Mouse (Mus musculus) liver, embryonic 15.5 days (tissue): ENCODE measurements around the gene Zfp341. TPM values are rescaled to one million over a fixed set of nuclear protein-coding genes. Genes with fewer than 3 reads are reported as not detected.

Experiments used
- ATAC-seq: fragments of 200-750 bp; cut with Nextera tagmentation; 2 replicates; pipeline ENCODE4 v1.8.0; 2017; ENCODE audit warnings: moderate number of reproducible peaks, mild to moderate bottlenecking, moderate library complexity; ENCODE audit not compliant: insufficient read depth
- H3K27ac ChIP-seq: fragments of 300-500 bp; sonication (generic); replicated peaks from 2 replicates; pipeline ENCODE4 v1.5.1; 2015; ENCODE audit warnings: mild to moderate bottlenecking, inconsistent platforms
- H3K27me3 ChIP-seq: fragments of 300-500 bp; sonication (generic); 2 replicates; pipeline ENCODE4 v1.6.1; 2015; ENCODE audit warnings: mild to moderate bottlenecking, inconsistent platforms
- H3K36me3 ChIP-seq: fragments of 300-500 bp; sonication (generic); replicated peaks from 2 replicates; pipeline ENCODE4 v1.6.1; 2015; ENCODE audit warnings: moderate library complexity, mild to moderate bottlenecking, inconsistent platforms
- H3K4me1 ChIP-seq: fragments of 300-500 bp; sonication (generic); replicated peaks from 2 replicates; pipeline ENCODE4 v1.6.1; 2015; ENCODE audit warnings: inconsistent platforms
- H3K4me2 ChIP-seq: fragments of 300-500 bp; sonication (generic); 2 replicates; pipeline ENCODE4 v1.6.1; 2015; ENCODE audit warnings: moderate library complexity, mild to moderate bottlenecking, inconsistent platforms
- H3K4me3 ChIP-seq: fragments of 300-500 bp; sonication (generic); replicated peaks from 2 replicates; pipeline ENCODE4 v1.5.1; 2015; ENCODE audit warnings: mild to moderate bottlenecking, inconsistent platforms
- H3K9ac ChIP-seq: fragments of 300-500 bp; sonication (generic); 2 replicates; pipeline ENCODE4 v1.6.1; 2015; ENCODE audit warnings: moderate library complexity, mild to moderate bottlenecking, inconsistent platforms
- H3K9me3 ChIP-seq: fragments of 300-500 bp; sonication (generic); replicated peaks from 2 replicates; pipeline ENCODE4 v1.6.1; 2016; ENCODE audit warnings: inconsistent platforms
- WGBS: fragments of 180-500 bp; shearing (Covaris S2); methylation state at CpG from one replicate; pipeline ENCODE4 v1.1.7; 2015; ENCODE audit warnings: mixed read lengths; ENCODE audit not compliant: insufficient replicate concordance; 5-methylcytosine and 5-hydroxymethylcytosine counted together
- polyA plus RNA-seq: library from polyadenylated mRNA; unstranded; fragments of >200 nt; fragmentation: Nextera tagmentation; extraction: Ambion mirVana; gene quantifications from 2 replicates; pipeline ENCODE4 v1.2.1, GENCODE M21; 2015

Zfp341 gene
- 2.6 TPM in 2 replicates for polyA plus RNA-seq

DNA sequence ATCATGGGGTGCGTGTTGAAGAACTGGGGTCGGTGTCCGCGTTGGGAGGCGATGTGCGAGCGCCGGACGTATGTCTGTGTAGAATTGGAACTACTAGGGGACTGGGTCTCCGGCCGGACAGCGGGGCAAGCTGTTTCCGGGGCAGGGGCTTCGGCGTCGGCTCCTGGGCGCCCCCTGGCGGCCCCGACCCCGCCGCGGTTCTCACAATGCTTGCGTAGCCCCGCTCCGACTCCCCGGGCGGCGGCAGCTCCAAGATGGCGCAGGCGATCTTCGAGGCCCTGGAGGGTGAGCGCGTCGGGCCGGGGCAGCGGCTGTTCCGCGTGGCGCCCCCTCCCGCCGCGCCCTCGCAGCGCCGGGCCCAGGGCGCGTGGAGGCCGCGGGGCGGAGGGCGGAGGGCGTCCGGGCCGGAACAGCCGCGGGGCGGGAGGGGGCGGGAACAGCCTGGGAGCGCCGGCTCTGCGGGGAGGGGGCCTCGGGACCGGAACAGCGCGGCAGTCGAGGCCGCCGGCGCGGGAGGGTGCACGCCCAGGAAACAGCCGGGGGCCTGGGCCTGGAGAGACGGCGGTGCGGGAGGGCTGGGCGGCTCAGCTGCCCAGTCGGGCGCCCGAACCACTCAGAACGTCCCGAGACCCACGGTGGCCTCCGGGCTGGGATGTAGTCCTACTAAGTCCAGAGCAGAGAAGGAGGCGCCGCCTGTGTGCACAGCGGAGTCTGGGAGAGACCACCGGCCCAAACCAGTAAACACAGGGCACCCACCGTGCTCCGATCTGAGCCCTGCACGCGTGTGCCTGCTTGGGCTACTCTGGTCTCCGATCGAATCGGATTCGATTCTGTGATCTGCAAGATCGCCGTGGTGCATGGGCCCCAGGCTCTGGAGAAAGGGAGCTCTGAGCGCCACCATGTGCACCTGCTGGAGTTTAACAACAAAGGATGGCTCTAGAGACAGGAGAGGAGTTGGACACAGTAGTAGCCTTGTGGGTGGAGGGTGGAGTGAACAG lies at the start of gene Zfp341, which contains the start of gene 4930519P11Rik:
Zfp341 (plus strand) TSS at position 180 of the 998 bp plus-strand sequence.
4930519P11Rik (minus strand) TSS at position 320 of the 998 bp plus-strand sequence.
- H3K27me3 ChIP-seq: peaks cover 7% of the 10 kb centered on the region; the same call in 1 of the 2 replicates
- H3K4me3 ChIP-seq: peak within 1 kb of the TSS; percentile 76
- under 1% methylated on average over 84 of the region's 98 CpGs for WGBS
- no peaks in the 10 kb centered on the region for H3K36me3 ChIP-seq
- H3K9me3 ChIP-seq: no peaks in the 10 kb centered on the region
- peak within 1 kb of the TSS; percentile 96 for H3K4me2 ChIP-seq
- H3K4me1 ChIP-seq: peaks cover 69% of the 10 kb centered on the region
- H3K9ac ChIP-seq: peak within 1 kb of the TSS; percentile 89
- peak within 1 kb of the TSS; percentile 96 for H3K27ac ChIP-seq
- ATAC-seq: peak; percentile 86

DNA sequence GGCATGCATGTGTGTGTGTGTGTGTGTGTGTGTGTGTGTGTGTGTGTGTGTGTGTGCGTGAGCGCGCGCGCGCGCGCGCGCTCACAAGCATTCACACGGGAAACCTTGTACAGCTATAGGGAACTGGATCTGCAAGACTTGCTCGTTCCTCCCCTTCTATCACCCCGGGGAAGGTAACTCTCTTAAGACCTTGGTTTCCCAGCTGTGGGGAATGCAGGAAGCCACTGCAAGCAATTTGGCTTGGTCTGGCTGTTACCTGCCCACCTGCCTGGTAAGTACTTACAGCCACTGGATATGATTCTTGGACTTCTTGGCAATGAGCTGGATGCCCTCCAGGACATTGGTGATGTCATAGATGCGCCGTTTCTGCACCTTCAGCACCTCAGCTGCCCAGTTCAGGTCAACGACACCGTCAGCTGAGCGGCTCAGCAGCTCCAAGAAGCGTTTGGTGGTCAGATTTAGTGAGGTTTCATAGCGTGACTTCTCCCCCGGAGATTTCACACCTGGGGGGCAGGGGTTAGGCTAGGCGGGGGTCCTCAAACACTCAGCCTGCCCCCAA lies 49.4 kb upstream of the Zfp341 start:
- peaks cover 57% of the 10 kb centered on the region for H3K36me3 ChIP-seq
- WGBS: 88% methylated on average over 22 of the region's 22 CpGs

DNA sequence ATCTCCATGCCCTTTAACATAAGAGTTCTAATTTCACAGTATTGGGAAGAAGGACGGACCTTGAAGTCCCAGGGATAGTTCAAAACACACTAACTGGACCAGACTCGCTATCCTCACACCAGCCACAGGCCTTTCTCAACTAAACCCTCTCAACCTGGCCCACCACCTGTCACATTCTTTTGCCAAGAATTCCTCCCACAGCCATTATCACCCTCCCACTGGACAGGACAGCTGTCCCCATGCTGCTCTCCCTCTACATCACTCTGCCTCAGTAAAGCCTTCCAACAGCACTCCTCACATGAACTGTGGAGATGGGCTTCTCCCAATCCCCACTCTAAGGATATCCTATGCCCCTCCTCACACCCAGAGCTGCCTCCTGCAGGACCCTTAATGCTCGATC lies 47.5 kb upstream of the Zfp341 start:
- H3K4me2 ChIP-seq: no peak overlapping the region
- H3K9me3 ChIP-seq: no peaks in the 10 kb centered on the region
- no peak overlapping the region for H3K9ac ChIP-seq
- 81% methylated on average over 3 of the region's 3 CpGs for WGBS
- no peak overlapping the region for H3K4me3 ChIP-seq
- ATAC-seq: no peak
- no peak overlapping the region for H3K27ac ChIP-seq
- H3K36me3 ChIP-seq: peaks cover 54% of the 10 kb centered on the region
- no peaks in the 10 kb centered on the region for H3K27me3 ChIP-seq
- H3K4me1 ChIP-seq: peaks cover 53% of the 10 kb centered on the region

More for the DNA sequence above, 49.4 kb upstream of the Zfp341 start:
- H3K27me3 ChIP-seq: no peaks in the 10 kb centered on the region
- H3K4me3 ChIP-seq: no peak overlapping the region
- no peak overlapping the region for H3K9ac ChIP-seq
- no peaks in the 10 kb centered on the region for H3K9me3 ChIP-seq
- H3K27ac ChIP-seq: no peak overlapping the region
- peaks cover 52% of the 10 kb centered on the region for H3K4me1 ChIP-seq
- ATAC-seq: no peak
- H3K4me2 ChIP-seq: no peak overlapping the region

DNA sequence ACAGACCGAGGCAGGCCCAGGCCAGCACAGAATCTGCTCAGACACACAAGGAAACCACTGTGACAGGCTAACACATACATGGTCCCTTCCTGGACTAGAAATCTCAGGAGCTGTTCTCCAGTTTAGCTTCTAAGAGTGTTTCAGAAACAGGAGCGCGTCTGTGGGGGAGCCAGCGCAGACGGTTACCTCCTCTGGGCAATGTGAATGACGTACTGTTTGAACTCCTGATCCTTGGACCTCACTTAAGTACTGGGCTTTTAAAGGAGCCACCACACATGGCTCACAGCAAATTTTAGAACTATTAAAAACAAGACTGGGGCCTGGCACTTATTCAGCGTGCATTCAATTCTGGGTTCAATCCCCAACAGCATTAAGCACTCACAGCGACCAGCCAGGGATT lies 46.5 kb upstream of the Zfp341 start:
- Histone ChIP-seq H3K9ac (no peak overlapping the region), H3K4me3 (0 out of 2 replicates have a peak overlapping the region, but pooled peaks have one; percentile 3), H3K36me3 (peaks cover 43% of the 10 kb centered on the region), H3K4me2 (peak overlapping the region; percentile 20), H3K4me1 (peaks cover 64% of the 10 kb centered on the region), H3K27me3 (no peaks in the 10 kb centered on the region), H3K9me3 (no peaks in the 10 kb centered on the region), H3K27ac (no peak overlapping the region)
- ATAC-seq: no peak
- WGBS: 80% methylated on average over 8 of the region's 8 CpGs

DNA sequence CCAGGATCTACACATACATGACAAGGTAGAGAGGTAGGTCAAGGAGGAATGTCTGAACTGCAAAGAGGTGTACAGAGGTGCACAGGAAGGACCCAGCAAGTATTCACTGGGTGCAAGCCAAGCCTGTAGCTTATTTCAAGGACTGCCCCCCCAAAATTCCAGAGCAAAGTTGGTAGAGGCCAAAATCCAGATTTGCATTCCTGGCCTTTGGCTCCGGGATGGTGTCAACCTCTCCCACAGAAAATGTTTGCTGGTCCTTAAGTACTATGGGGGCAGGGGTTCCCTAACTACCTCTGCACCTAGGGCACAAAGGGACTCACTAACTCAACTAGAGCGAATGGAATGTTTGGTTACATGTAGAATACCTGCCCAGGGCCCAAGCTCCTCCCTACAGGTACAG lies 45.3 kb upstream of the Zfp341 start:
- WGBS: 71% methylated on average over 2 of the region's 2 CpGs
- peak overlapping the region; percentile 96 for H3K4me2 ChIP-seq
- peak overlapping the region; percentile 77; the same call in 1 of the 2 replicates for H3K9ac ChIP-seq
- no peaks in the 10 kb centered on the region for H3K9me3 ChIP-seq
- H3K36me3 ChIP-seq: peaks cover 34% of the 10 kb centered on the region
- peak overlapping the region; percentile 87 for H3K4me3 ChIP-seq
- no peak for ATAC-seq
- peaks cover 65% of the 10 kb centered on the region for H3K4me1 ChIP-seq
- H3K27ac ChIP-seq: peak overlapping the region; percentile 90
- no peaks in the 10 kb centered on the region for H3K27me3 ChIP-seq

DNA sequence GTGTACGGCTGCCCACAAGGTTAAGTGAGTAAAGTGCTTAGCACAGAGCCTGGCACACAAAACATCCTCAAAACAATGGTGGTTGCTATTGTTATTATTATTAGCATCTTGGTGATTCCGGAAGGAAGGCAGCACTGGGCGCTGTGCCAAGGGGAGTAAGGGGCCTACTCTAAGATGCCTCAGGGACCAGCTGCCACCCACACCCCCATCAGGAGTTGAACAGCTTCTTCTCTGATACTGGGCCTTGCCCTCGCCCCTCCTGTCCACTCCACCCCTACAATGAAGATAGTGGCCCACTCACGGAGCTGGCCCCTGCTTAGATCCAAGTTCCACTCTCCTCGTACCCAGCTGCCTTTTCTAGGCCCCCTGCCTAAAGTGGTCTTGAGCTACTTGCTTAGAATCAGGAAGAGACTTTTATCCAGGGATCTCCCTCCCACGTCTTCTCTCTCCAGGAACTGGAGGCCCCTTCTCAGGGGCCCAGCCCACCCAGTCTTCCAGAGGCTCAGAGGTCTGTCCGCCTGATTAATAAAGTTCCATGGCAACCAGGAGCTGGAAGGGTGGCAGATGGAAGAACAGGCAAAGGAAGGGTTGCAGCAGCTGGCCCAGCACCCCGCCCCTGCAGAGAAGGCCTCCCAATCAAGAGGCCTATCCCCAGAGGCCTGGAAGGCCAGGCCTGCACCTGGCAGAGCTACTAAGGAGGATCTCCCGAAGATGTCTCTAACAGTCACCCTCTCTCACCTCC lies 44.6 kb upstream of the Zfp341 start:
- peak; percentile 9 for ATAC-seq
- Histone ChIP-seq H3K36me3 (peaks cover 26% of the 10 kb centered on the region), H3K27ac (peak overlapping the region; percentile 90), H3K4me3 (peak overlapping the region; percentile 87), H3K9me3 (no peaks in the 10 kb centered on the region), H3K4me1 (peaks cover 65% of the 10 kb centered on the region), H3K9ac (peak overlapping the region; percentile 77), H3K4me2 (peak overlapping the region; percentile 96), H3K27me3 (no peaks in the 10 kb centered on the region)
- 10% methylated on average over 10 of the region's 10 CpGs for WGBS

DNA sequence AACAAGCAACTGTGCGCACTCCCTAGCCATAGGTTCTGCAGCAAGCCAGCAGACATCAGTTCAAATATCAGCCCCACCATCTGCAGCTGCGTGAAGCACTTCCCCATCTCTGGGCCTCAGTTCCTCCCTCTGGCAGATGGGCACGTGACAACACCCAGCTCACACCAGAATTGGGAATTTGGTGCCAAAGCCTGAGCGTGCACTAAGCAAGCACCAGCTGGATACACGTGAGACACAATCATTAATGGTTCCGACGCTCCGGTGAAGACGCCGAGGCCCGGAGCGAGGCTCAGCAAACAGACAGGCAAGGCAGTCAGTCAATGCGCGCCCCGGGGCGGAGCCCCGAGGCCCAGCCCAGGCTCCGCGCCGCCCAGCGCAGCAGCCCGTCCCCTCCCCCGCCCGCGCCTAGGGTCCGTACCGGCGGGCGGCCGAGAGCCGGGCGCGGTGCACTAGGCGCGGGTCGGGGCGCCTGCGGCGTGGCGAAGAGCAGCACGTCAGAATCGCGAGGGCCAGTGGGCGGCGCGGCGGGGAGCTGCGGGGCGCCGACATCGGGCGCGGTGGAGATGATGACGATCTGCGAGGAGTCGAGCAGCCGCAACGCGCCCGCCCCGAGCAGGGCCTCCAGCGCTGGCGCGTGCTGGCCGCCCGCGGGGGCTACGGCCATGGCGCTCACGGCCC lies 43.9 kb upstream of the Zfp341 start:
- under 1% methylated on average over 47 of the region's 70 CpGs for WGBS
- Histone ChIP-seq H3K9ac (peak overlapping the region; percentile 77), H3K4me2 (peak overlapping the region; percentile 96), H3K9me3 (no peaks in the 10 kb centered on the region), H3K27ac (peak overlapping the region; percentile 90), H3K27me3 (no peaks in the 10 kb centered on the region), H3K4me3 (peak overlapping the region; percentile 87), H3K36me3 (peaks cover 19% of the 10 kb centered on the region), H3K4me1 (peaks cover 67% of the 10 kb centered on the region)
- ATAC-seq: peak; percentile 84

DNA sequence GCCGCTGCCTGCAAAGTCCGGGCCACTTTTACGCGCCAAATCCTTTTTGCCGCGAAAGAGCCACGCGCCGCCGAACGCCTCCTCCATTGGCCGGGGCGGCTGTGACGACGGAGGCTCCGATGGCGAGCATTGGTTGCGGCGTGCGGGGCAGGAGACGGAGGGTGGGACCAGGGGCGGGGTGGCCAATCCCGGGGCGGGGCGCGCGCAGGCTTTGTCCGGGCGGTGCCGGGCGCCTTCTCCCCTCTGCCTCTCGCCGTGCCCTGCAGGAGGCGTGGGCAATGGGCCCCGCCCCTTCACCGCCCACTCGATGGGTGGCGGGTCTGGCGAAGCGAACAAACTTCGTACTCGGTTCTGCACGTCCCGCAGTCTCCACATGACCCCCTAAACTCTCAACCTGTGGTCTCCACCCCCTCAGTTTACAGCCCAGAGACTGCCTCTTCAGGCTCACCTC lies 43.2 kb upstream of the Zfp341 start, which contains the start of gene E2f1:
E2f1 (minus strand) TSS at position 57 of the 451 bp plus-strand sequence.
- H3K4me1 ChIP-seq: peaks cover 62% of the 10 kb centered on the region
- H3K27ac ChIP-seq: peak within 1 kb of the TSS; percentile 90
- H3K27me3 ChIP-seq: no peaks in the 10 kb centered on the region
- H3K4me3 ChIP-seq: peak within 1 kb of the TSS; percentile 87
- H3K36me3 ChIP-seq: peaks cover 13% of the 10 kb centered on the region; the same call in 1 of the 2 replicates
- H3K4me2 ChIP-seq: peak within 1 kb of the TSS; percentile 96
- no peaks in the 10 kb centered on the region for H3K9me3 ChIP-seq
- 0% methylated on average over 42 of the region's 44 CpGs for WGBS
- H3K9ac ChIP-seq: peak within 1 kb of the TSS; percentile 77
- ATAC-seq: peak; percentile 95

DNA sequence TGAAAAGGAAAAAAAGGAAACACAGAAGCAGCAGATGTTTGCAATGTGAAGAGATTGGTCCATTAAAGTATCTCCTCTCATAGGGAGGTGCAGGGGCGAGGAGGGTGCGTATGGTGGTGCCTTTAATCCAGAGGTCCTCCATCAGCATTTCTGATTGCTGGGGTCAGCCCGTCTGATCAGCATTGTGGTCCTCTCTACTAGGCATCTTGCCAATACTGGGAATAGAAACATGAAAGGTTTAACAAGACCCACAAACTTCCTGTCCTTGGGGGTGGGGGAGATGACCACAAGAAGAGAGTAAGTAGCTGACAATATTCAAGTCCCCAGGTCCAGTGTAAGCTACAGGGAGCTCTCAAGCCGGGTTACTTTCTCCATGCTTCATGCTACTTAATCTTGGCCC lies 42.4 kb upstream of the Zfp341 start:
- Histone ChIP-seq H3K27me3 (no peaks in the 10 kb centered on the region), H3K9ac (peak overlapping the region; percentile 48), H3K36me3 (peaks cover 9% of the 10 kb centered on the region; the same call in 1 of the 2 replicates), H3K4me2 (peak overlapping the region; percentile 96), H3K27ac (peak overlapping the region; percentile 69), H3K9me3 (no peaks in the 10 kb centered on the region), H3K4me1 (peaks cover 55% of the 10 kb centered on the region), H3K4me3 (peak overlapping the region; percentile 87)
- no peak for ATAC-seq
- 36% methylated on average over 4 of the region's 4 CpGs for WGBS

DNA sequence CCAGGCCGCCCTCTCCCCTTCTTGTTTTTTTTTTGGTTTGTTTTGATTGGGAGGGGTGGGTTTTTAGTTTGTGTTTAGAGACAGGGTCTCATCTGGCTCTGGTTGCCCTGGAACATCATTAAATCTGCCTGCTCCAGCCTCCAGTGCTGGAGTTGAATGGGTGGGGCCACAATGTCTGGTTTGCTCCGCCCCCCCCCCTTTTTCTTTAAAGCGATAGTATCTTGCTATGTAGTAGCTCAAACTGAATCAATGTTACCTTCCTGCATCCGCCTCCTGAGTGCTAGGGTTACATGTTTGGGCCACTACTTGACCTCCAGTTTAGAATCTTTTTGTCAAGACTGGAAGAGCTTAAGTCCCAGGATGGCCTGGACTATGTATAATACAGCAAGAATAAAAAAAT lies 41.8 kb upstream of the Zfp341 start:
- 37% methylated on average over 4 of the region's 4 CpGs for WGBS
- H3K27ac ChIP-seq: no peak overlapping the region

More for the DNA sequence above, 41.8 kb upstream of the Zfp341 start:
- 0 out of 2 replicates have a peak overlapping the region, but pooled peaks have one; percentile 48 for H3K9ac ChIP-seq
- no peak for ATAC-seq
- H3K9me3 ChIP-seq: no peaks in the 10 kb centered on the region
- no peak overlapping the region for H3K4me3 ChIP-seq
- H3K4me2 ChIP-seq: peak overlapping the region; percentile 96
- peaks cover 49% of the 10 kb centered on the region for H3K4me1 ChIP-seq
- H3K36me3 ChIP-seq: peaks cover 6% of the 10 kb centered on the region; the same call in 1 of the 2 replicates
- H3K27me3 ChIP-seq: no peaks in the 10 kb centered on the region
